ENCODE assay signal across 10 mouse cellular contexts in genomic region chr7:28545048-28545890, GRCm38 (mm10). TPM values are rescaled to one million over a fixed set of nuclear protein-coding genes. Genes with fewer than 3 reads are reported as not detected.
DNase-seq lines count a peak whose midpoint lies in the region; ATAC-seq lines count a peak whose summit lies in the region.
"Had no signal": no experiment of that assay in that cellular context is flagged by ENCODE, and none has a peak within 500 bp of the region (broad histone marks: within the 10 kb centered on the region; RNA-seq: fewer than 3 reads in every experiment).

No protein-coding gene starts in this region.

- H3K4me3 ChIP-seq in megakaryocyte, embryonic 14.5 days (replicated peaks) = peak overlapping the region; percentile 56
- no peak overlapping the region for H3K4me3 ChIP-seq in embryonic facial prominence, embryonic 14.5 days (ENCODE audit: low read depth, low read length)

- H3K9ac ChIP-seq in embryonic facial prominence, embryonic 14.5 days (ENCODE audit: low read depth, low read length) = no peak overlapping the region

- no peak overlapping the region for H3K4me2 ChIP-seq in embryonic facial prominence, embryonic 14.5 days (ENCODE audit: low read depth, low read length)

- no peak overlapping the region for H3K27ac ChIP-seq in embryonic facial prominence, embryonic 14.5 days (replicated peaks; ENCODE audit: low read depth, low read length)

- DNase-seq in embryonic facial prominence, embryonic 14.5 days (ENCODE audit: low spot score) = peak; percentile 29
- peak; percentile 54 to 74 for DNase-seq in kidney, postnatal 25 days
- peak; percentile 57 for DNase-seq in yolk sac, embryonic 10.5 days (ENCODE audit: low spot score)
- no peak for DNase-seq in adrenal gland, postnatal 36 days
- no peak for DNase-seq in layer of hippocampus, adult 9-10 months (ENCODE audit: low spot score)
- DNase-seq: layer of hippocampus, adult 9-11 months; thymus, postnatal 14 days had no signal

- peaks cover 46% of the 10 kb centered on the region for H3K27me3 ChIP-seq in megakaryocyte, embryonic 14.5 days (replicated peaks)
- peaks cover 45% of the 10 kb centered on the region for H3K27me3 ChIP-seq in embryonic facial prominence, embryonic 14.5 days (replicated peaks; ENCODE audit: control insufficient read depth, insufficient read depth, low read length)

- H3K9me3 ChIP-seq in megakaryocyte, embryonic 14.5 days = peaks cover 5% of the 10 kb centered on the region; the same call in 1 of the 2 replicates
- H3K9me3 ChIP-seq in embryonic facial prominence, embryonic 14.5 days (ENCODE audit: control insufficient read depth, low read length) = no peaks in the 10 kb centered on the region

- WGBS in embryonic facial prominence, embryonic 14.5 days = 32% methylated on average over 12 of the region's 14 CpGs

- H3K4me1 ChIP-seq in megakaryocyte, embryonic 14.5 days = peaks cover 48% of the 10 kb centered on the region
- no peaks in the 10 kb centered on the region; the same call in 1 of the 2 replicates for H3K4me1 ChIP-seq in embryonic facial prominence, embryonic 14.5 days (ENCODE audit: control insufficient read depth, insufficient read depth, low read length)

- ATAC-seq in megakaryocyte, adult 5-6 weeks (ENCODE audit: poor library complexity, severe bottlenecking) = no peak
- no peak; the same call in 1 of the 2 replicates for ATAC-seq in embryonic facial prominence, embryonic 14.5 days (ENCODE audit: low read depth)

- H3K36me3 ChIP-seq in megakaryocyte, embryonic 14.5 days (replicated peaks; ENCODE audit: low read length) = no peaks in the 10 kb centered on the region
- no peaks in the 10 kb centered on the region for H3K36me3 ChIP-seq in embryonic facial prominence, embryonic 14.5 days (ENCODE audit: control insufficient read depth, insufficient read depth, low read length)

RNA-seq across cellular contexts. Expression of gene Nccrp1, which starts 1.8 kb away (rescaled TPM):
- 0.28 TPM in 1 of 2 replicates, not detected in the other for polyA plus RNA-seq in megakaryocyte, embryonic 14.5 days (2012; ENCODE audit: insufficient read depth, low replicate concordance)
- total RNA-seq in megakaryocyte, adult 5-6 weeks (2015) = 1.4 and 2.2 TPM in 2 replicates
- total RNA-seq in megakaryocyte, adult 5-6 weeks (2017) = 0.26 TPM in 1 of 2 replicates, not detected in the other
- polyA plus RNA-seq in embryonic facial prominence, embryonic 14.5 days (2014; fragmentation: Nextera tagmentation; extraction: Ambion mirVana) = 0.17 and 0.43 TPM in 2 replicates
- under 1 TPM in 1 of 2 experiments, not detected in 1; 0.20 TPM for total RNA-seq in adrenal gland, postnatal 36 days (2021)

RNA-seq across cellular contexts. Expression of gene Sycn, which starts 4.6 kb away (rescaled TPM):
- not detected in 2 replicates for polyA plus RNA-seq in megakaryocyte, embryonic 14.5 days (2012; ENCODE audit: insufficient read depth, low replicate concordance)
- not detected in 2 replicates for total RNA-seq in megakaryocyte, adult 5-6 weeks (2015)
- total RNA-seq in megakaryocyte, adult 5-6 weeks (2017) = not detected in 2 replicates
- polyA plus RNA-seq in embryonic facial prominence, embryonic 14.5 days (2014; fragmentation: Nextera tagmentation; extraction: Ambion mirVana) = not detected in 2 replicates
- total RNA-seq in adrenal gland, postnatal 36 days (2021) = not detected
- total RNA-seq: neutrophil, adult 5-6 weeks had no signal

RNA-seq across cellular contexts. Expression of gene Ifnl3, which starts 22.6 kb away (rescaled TPM):
- not detected in 2 replicates for polyA plus RNA-seq in megakaryocyte, embryonic 14.5 days (2012; ENCODE audit: insufficient read depth, low replicate concordance)
- not detected in 2 replicates for total RNA-seq in megakaryocyte, adult 5-6 weeks (2015)
- not detected in 2 replicates for total RNA-seq in megakaryocyte, adult 5-6 weeks (2017)
- not detected in 2 replicates for polyA plus RNA-seq in embryonic facial prominence, embryonic 14.5 days (2014; fragmentation: Nextera tagmentation; extraction: Ambion mirVana)
- not detected for total RNA-seq in adrenal gland, postnatal 36 days (2021)
- total RNA-seq: neutrophil, adult 5-6 weeks had no signal

RNA-seq across cellular contexts. Expression of gene Ifnl2, which starts 35.0 kb away (rescaled TPM):
- not detected in 2 replicates for polyA plus RNA-seq in megakaryocyte, embryonic 14.5 days (2012; ENCODE audit: insufficient read depth, low replicate concordance)
- not detected in 2 replicates for total RNA-seq in megakaryocyte, adult 5-6 weeks (2015)
- not detected in 2 replicates for total RNA-seq in megakaryocyte, adult 5-6 weeks (2017)
- polyA plus RNA-seq in embryonic facial prominence, embryonic 14.5 days (2014; fragmentation: Nextera tagmentation; extraction: Ambion mirVana) = not detected in 2 replicates
- not detected for total RNA-seq in adrenal gland, postnatal 36 days (2021)
- total RNA-seq: neutrophil, adult 5-6 weeks had no signal

RNA-seq across cellular contexts. Expression of gene Samd4b, which starts 52.7 kb away (rescaled TPM):
- 125 and 217 TPM in 2 replicates for polyA plus RNA-seq in megakaryocyte, embryonic 14.5 days (2012; ENCODE audit: insufficient read depth, low replicate concordance)
- total RNA-seq in megakaryocyte, adult 5-6 weeks (2015) = 30.2 and 35.4 TPM in 2 replicates
- total RNA-seq in megakaryocyte, adult 5-6 weeks (2017) = 6.1 and 7.1 TPM in 2 replicates
- 31.5 and 33.8 TPM in 2 replicates for polyA plus RNA-seq in embryonic facial prominence, embryonic 14.5 days (2014; fragmentation: Nextera tagmentation; extraction: Ambion mirVana)
- total RNA-seq in adrenal gland, postnatal 36 days (2021) = 10 to 100 TPM; 62.5 to 69.8 TPM

Comparison
In these comparisons a context has a peak if more than half of its experiments do, and no peak if none do; other contexts are left out.
1. DNase-seq: peak in embryonic facial prominence, embryonic 14.5 days (single experiment), kidney, postnatal 25 days (2 of 2) and yolk sac, embryonic 10.5 days (single experiment); none in adrenal gland, postnatal 36 days (0 of 2) and layer of hippocampus, adult 9-10 months (single experiment).